Mouse (Mus musculus): ENCODE data around the gene Nckap5.

GRCm38 (mm10) chr1:126600596-126600995 is 230.0 kb downstream of the Nckap5 start:
- TF ChIP-seq CTCF (IDR thresholded peaks at IDR 0.05; ENCODE audit: control insufficient read depth, insufficient read depth, insufficient read length) (no peak), MYOG (IDR thresholded peaks at IDR 0.05; ENCODE audit: control insufficient read depth, extremely low read depth, insufficient read length) (no peak), MYOD1 (IDR thresholded peaks at IDR 0.05; ENCODE audit: control insufficient read depth, insufficient read length, low read depth) (no peak), USF1 (IDR thresholded peaks at IDR 0.05; ENCODE audit: low read depth) (no peak), MAX (IDR thresholded peaks at IDR 0.05) (no peak), CEBPB (IDR thresholded peaks at IDR 0.05; ENCODE audit: low read depth) (no peak)

All from C2C12 (cell line).